Comparison of ENCODE assay signal across 21 mouse cellular contexts in the genomic region with DNA sequence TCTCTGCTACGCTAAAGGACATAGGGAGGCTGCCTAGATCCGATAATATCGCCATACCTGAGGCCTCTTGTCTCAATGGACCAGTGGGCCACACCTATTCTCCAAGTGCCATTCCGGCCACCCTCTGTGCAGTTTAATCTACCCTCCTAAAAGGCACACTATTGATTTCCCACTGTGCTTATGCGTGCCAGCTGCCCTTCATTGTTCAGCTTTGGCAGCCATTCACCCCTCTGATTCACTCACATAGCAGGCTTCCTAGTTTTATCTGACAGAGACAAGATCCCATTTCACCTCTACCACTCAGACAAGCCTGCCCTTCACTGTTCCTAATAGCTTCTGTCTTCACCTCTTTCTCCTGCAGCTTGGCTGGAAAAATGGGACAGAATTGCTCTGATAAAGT.
A peak's percentile ranks its signal among the peaks of the same experiment; 100 is the strongest.
DNase-seq lines count a peak whose midpoint lies in the region; ATAC-seq and TF ChIP-seq lines count a peak whose summit lies in the region.
"Had no signal": no experiment of that assay in that cellular context is flagged by ENCODE, and none has a peak within 500 bp of the region (broad histone marks: within the 10 kb centered on the region; RNA-seq: fewer than 3 reads in every experiment).

No protein-coding gene starts in this region.

- H3K9ac ChIP-seq in forebrain, embryonic 14.5 days (ENCODE audit: low read length), result no peak overlapping the region
- no peak overlapping the region for H3K9ac ChIP-seq in forebrain, embryonic 11.5 days (ENCODE audit: low read length)
- no peak overlapping the region for H3K9ac ChIP-seq in lung, postnatal 0 days (replicated peaks; ENCODE audit: low read depth)
- H3K9ac ChIP-seq: forebrain, embryonic 12.5 days; heart, embryonic 12.5 days; limb, embryonic 13.5 days; liver, embryonic 12.5 days; midbrain, embryonic 13.5 days had no signal

- peak; percentile 26 for DNase-seq in forebrain, embryonic 14.5 days (ENCODE audit: low spot score)
- DNase-seq in forebrain, embryonic 11.5 days (ENCODE audit: low spot score), result no peak
- DNase-seq in ES-CJ7 (ENCODE audit: low read depth, low spot score) (peak; percentile 4), ZHBTc4 (ENCODE audit: low read depth, low spot score) (peak; percentile 7)
- peak; percentile 59 for DNase-seq in cerebellum, adult 9-10 months
- DNase-seq in lung, postnatal 0 days (ENCODE audit: low spot score), result no peak
- DNase-seq in urinary bladder, postnatal 14 days (ENCODE audit: low spot score), result no peak
- no peak for DNase-seq in frontal cortex, postnatal 14 days (ENCODE audit: low spot score in 2 of 2)
- DNase-seq: adrenal gland, postnatal 36 days; gastrocnemius, postnatal 10 days; heart, adult 11 months; heart, postnatal 14 days; kidney, adult 11 months; layer of hippocampus, postnatal 36 days; lung, adult 18-20 months; right cerebral cortex, postnatal 14 days had no signal

- no peak for TF ChIP-seq CTCF in lung, postnatal 0 days (IDR thresholded peaks at IDR 0.05)

- H3K27me3 ChIP-seq in forebrain, embryonic 14.5 days (replicated peaks; ENCODE audit: control insufficient read depth, insufficient read depth, low read length), result no peaks in the 10 kb centered on the region
- H3K27me3 ChIP-seq in forebrain, embryonic 11.5 days (ENCODE audit: control insufficient read depth, insufficient read depth, low read length), result no peaks in the 10 kb centered on the region
- no peaks in the 10 kb centered on the region for H3K27me3 ChIP-seq in lung, postnatal 0 days (replicated peaks; ENCODE audit: insufficient read depth, low read length)
- H3K27me3 ChIP-seq: forebrain, embryonic 12.5 days; heart, embryonic 12.5 days; limb, embryonic 13.5 days; liver, embryonic 12.5 days; midbrain, embryonic 13.5 days had no signal

- peaks cover 4% of the 10 kb centered on the region; the same call in 1 of the 2 replicates for H3K4me1 ChIP-seq in forebrain, embryonic 14.5 days (ENCODE audit: control insufficient read depth, insufficient read depth, low read length)
- H3K4me1 ChIP-seq in forebrain, embryonic 11.5 days (replicated peaks; ENCODE audit: control insufficient read depth, insufficient read depth, low read length), result no peaks in the 10 kb centered on the region
- H3K4me1 ChIP-seq in lung, postnatal 0 days (ENCODE audit: insufficient read depth, low read depth, low read length), result no peaks in the 10 kb centered on the region
- H3K4me1 ChIP-seq: limb, embryonic 13.5 days; liver, embryonic 12.5 days had no signal

- no peak overlapping the region for H3K27ac ChIP-seq in forebrain, embryonic 14.5 days (ENCODE audit: low read depth, low read length)
- no peak overlapping the region for H3K27ac ChIP-seq in forebrain, embryonic 11.5 days (ENCODE audit: low read depth, low read length)
- no peak overlapping the region for H3K27ac ChIP-seq in lung, postnatal 0 days (ENCODE audit: low read length)
- H3K27ac ChIP-seq: forebrain, embryonic 12.5 days; limb, embryonic 13.5 days; liver, embryonic 12.5 days; midbrain, embryonic 13.5 days had no signal

- no peaks in the 10 kb centered on the region for H3K9me3 ChIP-seq in forebrain, embryonic 14.5 days (replicated peaks; ENCODE audit: control insufficient read depth, low read length)
- H3K9me3 ChIP-seq in forebrain, embryonic 11.5 days (ENCODE audit: control insufficient read depth, low read length), result no peaks in the 10 kb centered on the region
- no peaks in the 10 kb centered on the region for H3K9me3 ChIP-seq in lung, postnatal 0 days (ENCODE audit: low read length)
- H3K9me3 ChIP-seq: forebrain, embryonic 12.5 days; heart, embryonic 12.5 days; limb, embryonic 13.5 days; liver, embryonic 12.5 days; midbrain, embryonic 13.5 days had no signal

- no peak for TF ChIP-seq EP300 in lung, postnatal 0 days (IDR thresholded peaks at IDR 0.05)

- no peak for ATAC-seq in forebrain, embryonic 14.5 days
- ATAC-seq in forebrain, embryonic 11.5 days (replicated peaks; ENCODE audit: low FRiP score), result no peak
- ATAC-seq in lung, postnatal 0 days, result no peak
- ATAC-seq: liver, embryonic 12.5 days; midbrain, embryonic 13.5 days had no signal

- H3K4me2 ChIP-seq in forebrain, embryonic 14.5 days (ENCODE audit: low read length), result no peak overlapping the region
- no peak overlapping the region for H3K4me2 ChIP-seq in forebrain, embryonic 11.5 days (ENCODE audit: low read depth, low read length, severe bottlenecking)
- no peak overlapping the region for H3K4me2 ChIP-seq in lung, postnatal 0 days (replicated peaks; ENCODE audit: low read depth, low read length)
- H3K4me2 ChIP-seq: forebrain, embryonic 12.5 days; heart, embryonic 12.5 days; limb, embryonic 13.5 days; liver, embryonic 12.5 days; midbrain, embryonic 13.5 days had no signal

- H3K36me3 ChIP-seq in forebrain, embryonic 14.5 days (ENCODE audit: control insufficient read depth, insufficient read depth, low read length), result no peaks in the 10 kb centered on the region
- no peaks in the 10 kb centered on the region for H3K36me3 ChIP-seq in forebrain, embryonic 11.5 days (ENCODE audit: control insufficient read depth, insufficient read depth, low read length)
- H3K36me3 ChIP-seq in lung, postnatal 0 days (ENCODE audit: insufficient read depth, low read length), result no peaks in the 10 kb centered on the region
- H3K36me3 ChIP-seq: forebrain, embryonic 12.5 days; heart, embryonic 12.5 days; limb, embryonic 13.5 days; liver, embryonic 12.5 days; midbrain, embryonic 13.5 days had no signal

- WGBS in forebrain, embryonic 14.5 days, result 29% methylated on average over 5 of the region's 5 CpGs
- WGBS in forebrain, embryonic 11.5 days, result 40% methylated on average over 5 of the region's 5 CpGs
- 73% methylated on average over 5 of the region's 5 CpGs for WGBS in lung, postnatal 0 days

- H3K4me3 ChIP-seq in forebrain, embryonic 14.5 days (ENCODE audit: low read depth, low read length), result no peak overlapping the region
- H3K4me3 ChIP-seq in forebrain, embryonic 11.5 days (ENCODE audit: low read depth, low read length), result no peak overlapping the region
- no peak overlapping the region for H3K4me3 ChIP-seq in lung, postnatal 0 days (ENCODE audit: low read depth, low read length)
- H3K4me3 ChIP-seq: forebrain, embryonic 12.5 days; heart, embryonic 12.5 days; limb, embryonic 13.5 days; liver, embryonic 12.5 days; midbrain, embryonic 13.5 days had no signal

Comparison
In these comparisons a context has a peak if more than half of its experiments do, and no peak if none do; other contexts are left out.
1. DNase-seq: peak in forebrain, embryonic 14.5 days (single experiment), ES-CJ7 (single experiment), ZHBTc4 (single experiment) and cerebellum, adult 9-10 months (single experiment); none in forebrain, embryonic 11.5 days (single experiment), lung, postnatal 0 days (single experiment), urinary bladder, postnatal 14 days (single experiment) and frontal cortex, postnatal 14 days (0 of 2).